Mouse (Mus musculus) embryonic facial prominence, embryonic 15.5 days (tissue): ENCODE data around the gene Ube2s. TPM values are rescaled to one million over a fixed set of nuclear protein-coding genes. Genes with fewer than 3 reads are reported as not detected.

Source experiments
- ATAC-seq: fragments of 200-750 bp; cut with Nextera tagmentation; 2 replicates; pipeline ENCODE4 v1.8.0; 2017; ENCODE audit warnings: low read depth, moderate TSS enrichment; ENCODE audit not compliant: insufficient number of reproducible peaks, low FRiP score, low TSS enrichment
- H3K27ac ChIP-seq: fragments of 300-500 bp; sonication (generic); replicated peaks from 2 replicates; pipeline ENCODE4 v1.5.1; 2015; ENCODE audit warnings: mild to moderate bottlenecking, inconsistent platforms
- H3K27me3 ChIP-seq: fragments of 300-500 bp; sonication (generic); 2 replicates; pipeline ENCODE4 v1.6.1; 2015; ENCODE audit warnings: inconsistent platforms
- H3K36me3 ChIP-seq: fragments of 300-500 bp; sonication (generic); 2 replicates; pipeline ENCODE4 v1.6.1; 2015; ENCODE audit warnings: mild to moderate bottlenecking, inconsistent platforms
- H3K4me1 ChIP-seq: fragments of 300-500 bp; sonication (generic); 2 replicates; pipeline ENCODE4 v1.6.1; 2015; ENCODE audit warnings: inconsistent platforms
- H3K4me2 ChIP-seq: fragments of 300-500 bp; sonication (generic); replicated peaks from 2 replicates; pipeline ENCODE4 v1.6.1; 2015; ENCODE audit warnings: mild to moderate bottlenecking, inconsistent platforms
- H3K4me3 ChIP-seq: fragments of 300-500 bp; sonication (generic); replicated peaks from 2 replicates; pipeline ENCODE4 v1.5.1; 2015; ENCODE audit warnings: mild to moderate bottlenecking, inconsistent platforms
- H3K9ac ChIP-seq: fragments of 300-500 bp; sonication (generic); 2 replicates; pipeline ENCODE4 v1.6.1; 2015; ENCODE audit warnings: inconsistent platforms
- H3K9me3 ChIP-seq: fragments of 300-500 bp; sonication (generic); replicated peaks from 2 replicates; pipeline ENCODE4 v1.6.1; 2016; ENCODE audit warnings: inconsistent platforms
- WGBS: fragments of 180-500 bp; shearing (Covaris S2); methylation state at CpG from one replicate; pipeline ENCODE4 v1.1.7; 2015; 5-methylcytosine and 5-hydroxymethylcytosine counted together
- polyA plus RNA-seq: library from polyadenylated mRNA; unstranded; fragments of >200 nt; fragmentation: Nextera tagmentation; extraction: Ambion mirVana; gene quantifications from 2 replicates; pipeline ENCODE4 v1.2.1, GENCODE M21; 2015

Ube2s gene
- polyA plus RNA-seq, 1 experiment from 2014 or later: 351 TPM

GRCm38 (mm10) chr7:4744886-4745285, 67.5 kb downstream of the Ube2s start:
- H3K36me3 ChIP-seq: peaks cover 40% of the 10 kb centered on the region
- ATAC-seq: no peak

More at GRCm38 (mm10) chr7:4744886-4745285, 67.5 kb downstream of the Ube2s start:
- Histone ChIP-seq H3K4me2 (no peak overlapping the region), H3K9me3 (no peaks in the 10 kb centered on the region), H3K4me1 (peaks cover 22% of the 10 kb centered on the region), H3K27me3 (no peaks in the 10 kb centered on the region), H3K27ac (no peak overlapping the region), H3K9ac (no peak overlapping the region), H3K4me3 (no peak overlapping the region)
- 94% methylated on average over 6 of the region's 6 CpGs for WGBS

Other genes starting within 250 kb of the Ube2s start
- gene Ptprh, start 208.5 kb downstream of the Ube2s start, polyA plus RNA-seq: not detected in 2 replicates
- 1.0 and 1.3 TPM in 2 replicates for gene Tmem86b, start 181.2 kb downstream of the Ube2s start, polyA plus RNA-seq
- 9.8 and 10.3 TPM in 2 replicates for gene Ppp6r1, start 153.6 kb downstream of the Ube2s start, polyA plus RNA-seq
- gene Hspbp1, start 127.5 kb downstream of the Ube2s start, polyA plus RNA-seq: 80.6 and 87.7 TPM in 2 replicates
- 1.5 and 2.1 TPM in 2 replicates for gene Brsk1, start 122.0 kb downstream of the Ube2s start, polyA plus RNA-seq
- 0.13 and 0.20 TPM in 2 replicates for gene Tmem150b, start 87.3 kb downstream of the Ube2s start, polyA plus RNA-seq
- 57.9 and 58.2 TPM in 2 replicates for gene Kmt5c, start 72.5 kb downstream of the Ube2s start, polyA plus RNA-seq
- 49.9 and 64.2 TPM in 2 replicates for gene Cox6b2, start 59.5 kb downstream of the Ube2s start, polyA plus RNA-seq
- not detected in 2 replicates for gene Fam71e2, start 41.3 kb downstream of the Ube2s start, polyA plus RNA-seq
- 0.36 and 0.37 TPM in 2 replicates for gene Il11, start 29.7 kb downstream of the Ube2s start, polyA plus RNA-seq
- gene Tmem190, start 29.7 kb downstream of the Ube2s start, polyA plus RNA-seq: 0.75 and 1.1 TPM in 2 replicates
- gene Tmem238, start 22.9 kb downstream of the Ube2s start, polyA plus RNA-seq: 11.4 and 11.8 TPM in 2 replicates
- 397 and 411 TPM in 2 replicates for gene Rpl28, start 19.7 kb downstream of the Ube2s start, polyA plus RNA-seq
- gene Shisa7, start 32.1 kb upstream of the Ube2s start, polyA plus RNA-seq: 0.43 and 0.99 TPM in 2 replicates
- 11.3 and 13.1 TPM in 2 replicates for gene Isoc2b, start 57.7 kb upstream of the Ube2s start, polyA plus RNA-seq
- gene Isoc2a, start 64.6 kb upstream of the Ube2s start, polyA plus RNA-seq: 0.95 and 1.2 TPM in 2 replicates
- not detected in 2 replicates for gene Gm36210, start 93.9 kb upstream of the Ube2s start, polyA plus RNA-seq
- 4.1 and 4.9 TPM in 2 replicates for gene Zfp628, start 102.6 kb upstream of the Ube2s start, polyA plus RNA-seq
- 5.1 and 5.5 TPM in 2 replicates for gene Nat14, start 109.4 kb upstream of the Ube2s start, polyA plus RNA-seq
- 4.7 and 5.5 TPM in 2 replicates for gene Ssc5d, start 113.2 kb upstream of the Ube2s start, polyA plus RNA-seq
- gene Sbk2, start 151.8 kb upstream of the Ube2s start, polyA plus RNA-seq: 0.32 and 1.1 TPM in 2 replicates
- 0.05 and 0.25 TPM in 2 replicates for gene Sbk3, start 158.6 kb upstream of the Ube2s start, polyA plus RNA-seq
- gene Zfp579, start 183.6 kb upstream of the Ube2s start, polyA plus RNA-seq: 32.8 and 35.0 TPM in 2 replicates
- gene Zfp524, start 201.8 kb upstream of the Ube2s start, polyA plus RNA-seq: 15.2 and 15.8 TPM in 2 replicates
- gene Fiz1, start 202.1 kb upstream of the Ube2s start, polyA plus RNA-seq: 43.9 and 46.2 TPM in 2 replicates
- gene Gm44973, start 202.9 kb upstream of the Ube2s start, polyA plus RNA-seq: 1.2 TPM in 1 of 2 replicates, not detected in the other
- 8.0 and 9.0 TPM in 2 replicates for gene Zfp865, start 207.8 kb upstream of the Ube2s start, polyA plus RNA-seq
- gene Ccdc106, start 208.0 kb upstream of the Ube2s start, polyA plus RNA-seq: 35.4 and 37.8 TPM in 2 replicates
- not detected in 2 replicates for gene 4632433K11Rik, start 221.5 kb upstream of the Ube2s start, polyA plus RNA-seq
- gene Zfp784, start 225.9 kb upstream of the Ube2s start, polyA plus RNA-seq: 6.7 and 7.5 TPM in 2 replicates
- 36.8 and 43.1 TPM in 2 replicates for gene Zfp580, start 238.9 kb upstream of the Ube2s start, polyA plus RNA-seq
- gene U2af2, start 249.6 kb upstream of the Ube2s start, polyA plus RNA-seq: 116 and 124 TPM in 2 replicates